Mouse (Mus musculus) layer of hippocampus, adult 8-10 months (tissue): ENCODE data around the gene Slc22a23. TPM values are rescaled to one million over a fixed set of nuclear protein-coding genes. Genes with fewer than 3 reads are reported as not detected.

Experiments used
- DNase-seq, 2 experiments: peaks; one replicate each; pipeline ENCODE4 v3.0.0; 2022; ENCODE audit warnings: low spot score in 2 of 2
- total RNA-seq, 4 experiments: library from RNA; stranded (reverse); gene quantifications; 2 replicates each; pipeline ENCODE4 v1.2.4; 2022

The Slc22a23 gene
- total RNA-seq, 4 experiments from 2014 or later = 32.3 to 41.6 (median 36.4) TPM

DNA sequence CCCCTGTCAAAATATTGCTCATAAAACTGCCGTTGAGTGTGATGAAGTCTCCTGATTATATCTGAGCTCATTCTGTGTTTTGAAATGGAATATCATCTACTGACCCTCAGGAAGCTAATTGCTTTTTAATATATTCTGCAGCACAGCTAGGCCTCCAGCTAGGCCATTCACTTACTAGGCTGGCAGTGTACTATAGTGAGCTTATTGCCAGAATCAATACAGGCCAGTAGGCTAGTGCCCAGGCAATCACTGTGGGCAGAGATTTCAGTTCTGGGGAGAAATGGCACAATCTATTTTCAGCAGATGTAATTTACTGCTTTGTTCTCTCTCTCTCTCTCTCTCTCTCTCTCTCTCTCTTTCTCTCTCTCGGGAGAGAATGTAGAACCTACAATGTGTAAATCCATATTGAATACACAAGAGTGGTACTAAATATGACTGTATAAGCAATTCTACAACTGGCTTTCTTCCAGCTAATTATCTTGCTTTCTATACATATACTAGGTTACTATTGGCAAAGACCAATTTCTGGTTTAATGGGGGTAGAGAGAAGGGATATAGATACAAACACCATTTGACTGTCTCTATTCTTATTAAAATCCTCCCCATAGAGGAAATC is 75.5 kb downstream of the Slc22a23 start:
- no peak for DNase-seq

DNA sequence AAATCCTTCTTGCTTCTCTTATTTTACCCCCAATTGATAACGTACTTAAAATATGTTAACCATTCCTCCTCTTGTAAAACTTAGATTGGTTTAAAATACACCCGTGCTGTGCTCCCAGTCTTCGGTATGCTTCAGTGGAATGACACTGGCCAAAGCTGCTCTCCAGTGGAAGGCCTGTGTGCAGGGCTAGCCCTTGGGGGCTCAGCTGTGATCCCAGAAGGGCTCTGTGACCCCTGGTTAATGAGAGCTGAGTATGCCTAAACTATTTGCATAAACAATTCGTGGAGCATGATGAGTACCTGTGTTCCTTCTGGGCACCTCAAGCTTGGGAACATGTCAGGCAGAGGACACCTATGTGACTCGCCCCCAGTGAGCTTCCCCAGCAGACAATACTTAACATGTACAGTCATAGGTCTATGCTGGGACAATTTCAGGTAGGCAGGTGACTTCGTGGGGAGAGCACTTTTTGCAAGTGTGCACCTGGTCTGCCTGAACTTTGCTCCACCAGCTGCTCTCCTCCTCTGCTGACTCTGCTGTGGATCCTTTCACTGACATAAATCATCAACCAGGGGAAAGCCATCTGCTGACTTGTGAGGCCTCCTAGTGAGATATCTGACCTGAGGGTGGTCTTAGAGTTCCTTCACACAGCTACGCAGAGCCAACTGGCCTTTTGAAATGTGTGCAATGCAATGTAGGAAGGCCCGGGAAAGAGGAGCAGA is 77.9 kb downstream of the Slc22a23 start:
- DNase-seq = no peak

DNA sequence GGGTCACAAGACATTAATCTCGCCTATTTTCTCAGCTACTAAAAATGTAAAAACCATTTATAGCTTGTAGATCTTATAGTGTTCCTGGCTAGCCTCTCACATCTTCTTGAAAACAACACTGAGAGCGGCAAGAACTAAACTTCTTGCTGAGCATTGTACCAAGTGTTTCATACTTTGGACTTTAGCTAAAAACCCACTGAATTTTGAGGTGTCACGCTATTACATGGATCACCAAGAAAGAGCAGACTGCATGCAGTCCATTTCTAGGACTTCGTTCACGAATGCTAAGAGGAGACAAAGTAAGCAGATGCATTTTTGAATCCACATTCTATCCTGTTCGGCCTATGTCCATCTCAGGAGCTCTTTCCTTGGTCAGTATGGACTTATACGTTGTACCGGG is 78.9 kb downstream of the Slc22a23 start:
- no peak for DNase-seq

DNA sequence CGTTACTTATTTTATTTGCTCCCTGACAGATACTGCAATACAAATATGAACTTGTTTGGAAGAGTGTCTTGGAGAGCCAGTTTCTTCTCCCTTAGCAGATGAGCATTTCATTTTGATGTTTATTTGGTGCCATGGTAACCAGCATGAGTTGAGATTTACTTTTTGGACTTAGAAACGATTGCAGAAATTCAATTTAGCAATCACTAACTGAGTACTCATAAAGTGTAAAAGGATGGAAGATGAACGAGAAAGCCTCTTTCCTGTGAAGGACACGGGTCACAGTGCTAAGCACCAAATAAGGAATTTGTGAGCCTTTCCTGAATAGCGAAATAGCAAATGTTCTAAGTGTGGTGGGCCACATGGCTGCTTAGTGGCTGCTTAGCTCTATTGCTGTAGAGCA is 79.4 kb downstream of the Slc22a23 start:
- DNase-seq = no peak

DNA sequence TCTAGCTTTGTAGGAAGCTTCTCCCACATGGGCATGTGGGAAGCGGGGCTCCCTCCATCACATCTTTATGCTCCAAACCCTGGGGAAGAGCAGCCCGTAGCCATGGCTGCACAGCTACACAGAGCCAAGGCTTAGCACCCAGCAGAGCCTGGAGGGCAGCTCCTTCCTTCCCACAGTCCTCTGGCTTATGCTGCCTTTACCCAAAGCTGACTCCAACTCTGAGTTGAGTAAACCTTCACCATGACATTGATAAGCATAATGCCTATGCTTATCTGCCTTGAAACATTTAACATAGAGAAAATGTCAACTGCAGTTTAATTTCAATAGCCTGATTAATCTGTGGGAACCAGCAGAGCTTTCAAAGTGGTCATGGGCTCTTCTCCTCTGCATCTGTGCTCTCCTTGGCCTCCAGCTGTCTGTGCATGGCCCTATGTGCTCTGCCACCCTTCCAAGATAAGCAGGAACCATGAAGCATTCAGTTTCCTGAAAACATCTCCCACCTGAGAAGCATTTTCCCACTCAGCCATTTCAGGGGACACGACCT is 79.9 kb downstream of the Slc22a23 start:
- no peak for DNase-seq

DNA sequence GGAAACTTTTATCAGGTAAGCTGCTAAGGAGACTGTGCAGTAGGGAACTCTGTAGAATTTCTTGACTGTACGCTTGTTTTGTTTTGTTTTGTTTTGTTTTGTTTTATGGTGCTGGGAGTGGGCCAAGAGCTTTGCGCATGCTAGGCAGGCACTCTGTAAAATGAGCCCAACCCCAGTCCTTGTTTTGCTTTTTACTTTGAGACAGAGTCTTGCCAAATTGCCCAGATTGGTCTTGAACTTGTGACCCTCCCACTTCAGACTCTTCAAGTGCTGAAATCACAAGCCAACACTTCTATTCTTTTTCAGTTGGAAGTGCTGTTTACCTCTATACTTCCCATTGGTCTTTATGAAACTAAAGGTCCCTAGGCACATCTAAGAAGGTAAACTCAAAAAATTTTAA is 80.5 kb downstream of the Slc22a23 start:
- DNase-seq = no peak

DNA sequence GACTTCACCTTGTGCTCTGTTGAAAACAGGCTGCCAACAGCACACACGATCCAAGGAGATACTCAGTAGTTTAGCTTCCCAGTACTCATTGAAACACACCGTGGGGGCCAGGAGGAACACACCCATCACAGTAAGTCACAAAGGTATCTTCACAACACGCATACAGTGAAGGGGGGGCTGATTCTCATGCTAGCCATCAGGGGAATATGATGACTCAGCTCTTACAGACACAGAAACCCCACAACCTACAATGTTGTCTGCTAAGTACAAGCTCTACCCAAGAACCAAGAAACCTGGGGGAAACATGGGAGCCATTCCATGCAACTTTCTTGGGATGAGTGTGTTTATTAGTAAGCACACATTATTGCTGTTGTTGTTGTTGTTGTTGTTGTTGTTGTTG is 86.2 kb downstream of the Slc22a23 start:
- DNase-seq = no peak

DNA sequence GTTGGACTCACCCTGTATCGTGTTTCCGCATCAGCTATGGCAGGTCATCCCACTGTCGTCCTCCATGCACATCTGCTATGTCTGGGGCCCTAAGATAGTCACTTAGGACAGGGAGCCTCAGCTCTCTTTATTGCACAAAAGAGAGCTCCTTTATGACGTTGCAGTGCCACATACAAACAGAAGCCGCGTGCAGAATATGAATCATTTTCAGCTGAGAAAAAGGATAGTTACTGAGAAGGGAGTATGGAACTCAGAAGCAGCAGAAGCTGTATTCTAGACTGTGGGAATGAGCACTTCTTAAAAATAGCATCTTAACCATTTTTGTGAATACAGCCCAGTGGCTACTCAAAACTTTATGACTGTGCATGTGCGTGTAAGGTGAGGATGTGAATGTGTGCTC is 87.8 kb downstream of the Slc22a23 start:
- DNase-seq = no peak

- no peak for DNase-seq
These were observed 88.3 kb downstream of the Slc22a23 start for GRCm38 (mm10) chr13:34256676-34257075.

GRCm38 (mm10) chr13:34255297-34255696 is 89.7 kb downstream of the Slc22a23 start:
- DNase-seq = no peak

- DNase-seq = peak in 1 of 2 experiments; percentile 35
These were observed 90.3 kb downstream of the Slc22a23 start for GRCm38 (mm10) chr13:34254691-34255090.

DNA sequence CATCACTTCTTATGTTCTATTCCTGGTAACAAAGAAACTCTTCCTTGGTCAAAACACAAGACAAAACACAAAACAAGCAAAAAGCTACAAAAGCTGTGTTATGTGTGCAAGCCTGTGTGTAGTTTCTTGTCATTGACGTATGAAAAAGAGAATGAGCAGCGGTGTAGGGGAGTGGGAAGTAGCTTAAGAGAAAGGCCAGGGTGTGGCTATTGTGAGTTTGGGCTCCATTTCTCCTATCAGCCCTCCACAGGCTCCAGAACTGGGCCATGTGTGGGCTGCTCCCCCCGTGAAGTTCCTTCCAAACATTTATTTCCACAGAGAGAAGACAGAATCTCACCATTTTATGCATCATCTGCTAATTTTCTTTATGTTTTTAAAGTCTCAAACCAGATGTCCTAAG is 91.2 kb downstream of the Slc22a23 start:
- no peak for DNase-seq

DNA sequence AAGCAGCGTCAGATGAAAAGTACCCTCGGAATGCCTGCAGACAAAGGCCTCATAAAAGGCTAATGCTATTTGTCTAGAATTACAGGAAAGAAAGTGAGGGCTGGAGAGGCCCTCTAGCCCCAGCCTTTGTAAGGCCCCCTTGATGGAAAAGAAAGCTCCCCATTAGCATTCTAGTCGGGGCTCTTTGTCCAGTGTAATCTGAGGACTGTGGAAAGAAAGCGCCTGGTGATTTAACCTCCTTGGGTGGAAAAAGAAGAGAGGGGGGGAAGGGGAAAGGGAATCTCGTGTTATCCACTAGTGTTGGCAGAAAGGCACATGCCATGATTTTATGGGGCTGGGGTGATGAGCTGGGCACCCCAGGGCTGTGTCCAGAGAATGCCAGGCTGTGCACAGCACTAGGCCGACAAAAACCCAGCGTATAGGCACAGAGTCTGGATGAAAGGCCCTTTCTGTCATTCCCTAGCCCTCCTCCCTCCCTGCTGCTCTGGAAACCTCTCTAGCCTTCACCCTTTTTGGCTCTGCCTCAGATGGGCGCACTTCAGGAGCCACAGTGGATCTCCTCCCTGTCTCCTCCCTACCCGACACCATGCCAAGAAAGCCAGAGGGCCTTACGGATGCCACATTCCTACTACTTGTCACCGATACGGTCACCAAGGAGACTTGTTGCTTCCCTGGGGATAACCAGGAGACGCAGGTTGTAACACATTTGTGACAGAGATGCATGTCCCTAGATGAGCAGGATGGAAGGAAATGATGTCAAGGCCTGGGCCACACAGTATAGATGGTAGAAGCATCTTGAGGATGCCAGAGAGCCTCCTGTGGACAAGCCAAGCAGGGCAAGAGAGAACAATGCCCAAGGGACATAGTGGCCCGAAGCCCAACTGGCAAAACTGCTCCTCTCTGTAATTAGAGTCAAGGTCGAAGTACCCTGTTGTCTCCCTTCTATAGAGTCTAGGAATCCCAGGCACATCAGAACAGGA is 95.8 kb downstream of the Slc22a23 start:
- peak in 1 of 2 experiments; percentile 23 for DNase-seq

GRCm38 (mm10) chr13:34248107-34248506 is 96.9 kb downstream of the Slc22a23 start:
- DNase-seq = no peak

GRCm38 (mm10) chr13:34246821-34247220 is 98.2 kb downstream of the Slc22a23 start:
- DNase-seq = no peak

DNA sequence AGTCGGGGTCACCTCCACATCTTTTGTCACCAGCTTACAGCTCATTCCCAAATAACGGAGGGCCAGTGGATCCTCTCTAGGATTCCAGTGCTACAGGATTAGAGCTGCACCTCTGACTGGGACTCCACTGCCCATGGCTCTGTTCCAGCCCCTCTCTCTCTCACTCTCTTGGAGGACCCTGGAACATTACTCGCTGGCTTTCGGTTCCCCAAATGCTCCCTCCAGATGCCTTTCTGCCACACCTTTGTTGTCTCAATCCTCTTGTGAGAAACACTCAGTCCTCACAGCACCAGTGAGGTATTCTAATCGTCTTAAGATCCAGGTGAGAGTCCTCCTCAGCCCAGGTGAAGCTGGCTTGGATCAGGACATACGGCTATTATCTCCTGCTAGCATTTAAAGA is 99.8 kb downstream of the Slc22a23 start:
- no peak for DNase-seq

- no peak for DNase-seq
These were observed 100.8 kb downstream of the Slc22a23 start for GRCm38 (mm10) chr13:34244186-34244585.

- no peak for DNase-seq
These were observed 102.8 kb downstream of the Slc22a23 start for GRCm38 (mm10) chr13:34242211-34242610.

GRCm38 (mm10) chr13:34240087-34240428 is 104.9 kb downstream of the Slc22a23 start:
- DNase-seq = no peak

- DNase-seq = no peak
These were observed 105.5 kb downstream of the Slc22a23 start for GRCm38 (mm10) chr13:34239371-34240086.

DNA sequence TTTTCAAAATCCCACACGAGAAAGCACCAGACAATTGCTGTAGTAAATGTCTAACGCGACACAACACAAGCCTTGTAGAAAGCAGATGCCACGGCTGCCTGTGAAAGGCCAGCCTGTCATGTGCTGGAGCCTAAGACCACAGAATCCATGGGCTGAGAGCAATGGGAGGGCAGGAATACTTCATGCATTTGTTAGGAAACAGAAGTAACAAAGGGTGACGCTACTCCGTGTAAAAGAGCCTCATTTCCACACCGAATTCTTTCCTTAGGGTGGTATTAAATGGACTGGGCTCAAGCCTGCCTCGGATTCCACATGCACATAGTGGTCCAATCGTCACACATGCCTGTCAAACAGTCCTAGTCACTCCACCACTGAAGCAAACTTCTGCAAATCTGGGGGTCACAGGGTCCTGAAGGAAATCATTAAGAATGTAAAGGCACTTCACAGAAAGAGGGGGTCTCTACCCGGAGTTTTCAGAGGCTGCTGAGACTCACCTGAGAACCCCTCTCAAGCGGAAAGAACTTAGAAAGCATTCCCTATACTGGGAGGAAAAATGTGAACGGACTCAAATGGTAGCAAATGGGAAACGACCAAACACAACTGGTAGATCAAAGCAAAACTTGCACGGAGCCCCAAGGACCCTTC is 106.2 kb downstream of the Slc22a23 start:
- no peak for DNase-seq
